19 mouse cellular contexts compared by ENCODE assay signal in genomic region chr10:68935843-68936242, GRCm38 (mm10).
DNase-seq lines count a peak whose midpoint lies in the region; ATAC-seq and TF ChIP-seq lines count a peak whose summit lies in the region.
"Had no signal": no experiment of that assay in that cellular context is flagged by ENCODE, and none has a peak within 500 bp of the region (broad histone marks: within the 10 kb centered on the region; RNA-seq: fewer than 3 reads in every experiment).

No protein-coding gene starts in this region.

- no peak overlapping the region for H3K4me2 ChIP-seq in kidney, postnatal 0 days (ENCODE audit: low read length)
- no peak overlapping the region for H3K4me2 ChIP-seq in lung, postnatal 0 days (replicated peaks; ENCODE audit: low read depth, low read length)
- no peak overlapping the region for H3K4me2 ChIP-seq in forebrain, embryonic 12.5 days
- H3K4me2 ChIP-seq: hindbrain, embryonic 15.5 days; limb, embryonic 12.5 days; midbrain, embryonic 12.5 days had no signal

- no peaks in the 10 kb centered on the region for H3K9me3 ChIP-seq in kidney, postnatal 0 days (replicated peaks; ENCODE audit: low read length)
- no peaks in the 10 kb centered on the region for H3K9me3 ChIP-seq in lung, postnatal 0 days (ENCODE audit: low read length)
- H3K9me3 ChIP-seq in forebrain, embryonic 12.5 days, result no peaks in the 10 kb centered on the region
- H3K9me3 ChIP-seq: forebrain, embryonic 10.5 days; hindbrain, embryonic 15.5 days; limb, embryonic 12.5 days; midbrain, embryonic 12.5 days had no signal

- POLR2A ChIA-PET in Patski (lab: Charles Lee), result no interaction called here

- H3K27me3 ChIP-seq in kidney, postnatal 0 days (ENCODE audit: insufficient read depth, low read length), result no peaks in the 10 kb centered on the region
- H3K27me3 ChIP-seq in lung, postnatal 0 days (replicated peaks; ENCODE audit: insufficient read depth, low read length), result no peaks in the 10 kb centered on the region
- peaks cover 3% of the 10 kb centered on the region for H3K27me3 ChIP-seq in Patski
- no peaks in the 10 kb centered on the region for H3K27me3 ChIP-seq in forebrain, embryonic 12.5 days
- H3K27me3 ChIP-seq: hindbrain, embryonic 15.5 days; limb, embryonic 12.5 days; midbrain, embryonic 12.5 days had no signal

- no peak overlapping the region for H3K9ac ChIP-seq in kidney, postnatal 0 days (ENCODE audit: low read depth, low read length)
- H3K9ac ChIP-seq in lung, postnatal 0 days (replicated peaks; ENCODE audit: low read depth), result no peak overlapping the region
- H3K9ac ChIP-seq in forebrain, embryonic 12.5 days, result no peak overlapping the region
- H3K9ac ChIP-seq: hindbrain, embryonic 15.5 days; limb, embryonic 12.5 days; liver, embryonic 14.5 days; midbrain, embryonic 12.5 days had no signal

- TF ChIP-seq EP300 in lung, postnatal 0 days (IDR thresholded peaks at IDR 0.05), result no peak

- no peak for ATAC-seq in kidney, postnatal 0 days (replicated peaks; ENCODE audit: low FRiP score, low read depth)
- no peak for ATAC-seq in lung, postnatal 0 days
- ATAC-seq in Patski, result no peak
- ATAC-seq in forebrain, embryonic 12.5 days (ENCODE audit: low FRiP score), result no peak

- DNase-seq in kidney, postnatal 0 days (ENCODE audit: low spot score), result peak; percentile 30
- DNase-seq in kidney, adult 9 months, result no peak
- peak; percentile 25 for DNase-seq in lung, postnatal 0 days (ENCODE audit: low spot score)
- no peak for DNase-seq in lung, postnatal 4 days
- peak; percentile 64 for DNase-seq in Patski (ENCODE audit: low read depth, low spot score)
- DNase-seq in neural tube, embryonic 10.5 days (ENCODE audit: extremely low spot score, low spot score), result no peak
- DNase-seq: adrenal gland, adult 8-10 months; cerebellum, adult 2 months; cerebellum, postnatal 36 days; gastrocnemius, postnatal 36 days; layer of hippocampus, postnatal 36 days; thymus, adult 18-20 months; thymus, postnatal 4 days had no signal

- no peak overlapping the region for H3K4me3 ChIP-seq in kidney, postnatal 0 days (replicated peaks; ENCODE audit: low read depth, low read length)
- H3K4me3 ChIP-seq in lung, postnatal 0 days (ENCODE audit: low read depth, low read length), result no peak overlapping the region
- H3K4me3 ChIP-seq in forebrain, embryonic 12.5 days (replicated peaks), result no peak overlapping the region
- H3K4me3 ChIP-seq: forebrain, embryonic 10.5 days; hindbrain, embryonic 15.5 days; limb, embryonic 12.5 days; midbrain, embryonic 12.5 days had no signal

- no peak overlapping the region for H3K27ac ChIP-seq in kidney, postnatal 0 days
- H3K27ac ChIP-seq in lung, postnatal 0 days (ENCODE audit: low read length), result no peak overlapping the region
- H3K27ac ChIP-seq in forebrain, embryonic 12.5 days, result no peak overlapping the region
- H3K27ac ChIP-seq: forebrain, embryonic 10.5 days; hindbrain, embryonic 15.5 days; limb, embryonic 12.5 days; liver, embryonic 14.5 days; midbrain, embryonic 12.5 days had no signal

- no peak for TF ChIP-seq CTCF in kidney, postnatal 0 days (IDR thresholded peaks at IDR 0.05; ENCODE audit: low read depth)
- no peak for TF ChIP-seq CTCF in lung, postnatal 0 days (IDR thresholded peaks at IDR 0.05)
- TF ChIP-seq CTCF in Patski (IDR thresholded peaks at IDR 0.05), result no peak

- no peaks in the 10 kb centered on the region for H3K4me1 ChIP-seq in kidney, postnatal 0 days (replicated peaks; ENCODE audit: insufficient read depth, low read length)
- no peaks in the 10 kb centered on the region for H3K4me1 ChIP-seq in lung, postnatal 0 days (ENCODE audit: insufficient read depth, low read depth, low read length)
- no peaks in the 10 kb centered on the region for H3K4me1 ChIP-seq in forebrain, embryonic 12.5 days
- H3K4me1 ChIP-seq: forebrain, embryonic 10.5 days; midbrain, embryonic 12.5 days had no signal

- in situ Hi-C loops in Patski (cut with MboI; ENCODE audit: low pct_unique_long_range_greater_than_20kb), result no loop called here

- H3K36me3 ChIP-seq in kidney, postnatal 0 days (ENCODE audit: insufficient read depth, low read length), result no peaks in the 10 kb centered on the region
- no peaks in the 10 kb centered on the region for H3K36me3 ChIP-seq in lung, postnatal 0 days (ENCODE audit: insufficient read depth, low read length)
- H3K36me3 ChIP-seq in forebrain, embryonic 12.5 days (replicated peaks), result no peaks in the 10 kb centered on the region
- H3K36me3 ChIP-seq: forebrain, embryonic 10.5 days; hindbrain, embryonic 15.5 days; limb, embryonic 12.5 days; midbrain, embryonic 12.5 days had no signal

- CTCF ChIA-PET in Patski (lab: Charles Lee), result no interaction called here

- 70% methylated on average over 5 of the region's 5 CpGs for WGBS in kidney, postnatal 0 days
- 52% methylated on average over 5 of the region's 5 CpGs for whole genome bisulfite sequencing in lung, postnatal 0 days
- WGBS in forebrain, embryonic 12.5 days, result 87% methylated on average over 5 of the region's 5 CpGs

Comparison
In these comparisons a context has a peak if more than half of its experiments do, and no peak if none do; other contexts are left out.
1. DNase-seq: peak in kidney, postnatal 0 days (single experiment), lung, postnatal 0 days (single experiment) and Patski (single experiment); none in kidney, adult 9 months (single experiment), lung, postnatal 4 days (0 of 2) and neural tube, embryonic 10.5 days (single experiment).